Mouse (Mus musculus): ENCODE data around the gene Psma7. TPM values are rescaled to one million over a fixed set of nuclear protein-coding genes. Genes with fewer than 3 reads are reported as not detected.

Psma7 gene
- total and polyA plus RNA-seq, 3 experiments: 394 to 515 (median 458) TPM

DNA sequence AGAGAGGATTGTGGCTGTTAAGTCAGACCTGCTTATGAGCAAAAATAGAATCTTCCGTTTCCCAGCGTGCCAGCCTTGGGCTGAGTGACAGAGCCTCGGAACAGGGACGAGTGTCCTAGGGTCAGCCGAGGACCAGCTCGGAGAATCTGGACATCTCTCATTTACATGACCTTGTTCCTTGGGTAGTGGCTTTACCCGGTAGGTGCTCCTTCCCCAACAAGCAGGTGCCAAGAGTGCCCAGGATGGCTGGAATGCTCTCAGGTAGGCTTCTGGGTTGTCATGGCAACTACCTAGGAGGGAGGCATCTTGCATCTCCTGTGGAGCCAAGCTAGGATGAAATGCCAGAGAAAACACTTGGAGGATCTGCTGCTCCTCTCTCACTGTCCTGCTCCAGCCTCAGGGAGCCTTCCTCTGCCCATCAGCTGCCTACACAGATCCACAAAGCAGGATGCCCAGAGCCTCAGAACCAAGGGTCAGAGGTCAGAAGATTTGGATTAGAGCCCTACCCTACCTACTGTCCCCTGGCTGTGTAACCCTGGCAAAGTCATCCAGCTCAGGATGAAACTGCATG is 22.1 kb downstream of the Psma7 start:
- no peaks in the 10 kb centered on the region for H3K9me3 ChIP-seq (replicated peaks; ENCODE audit: insufficient read depth, low read length)
- peaks cover 10 to 14% of the 10 kb centered on the region in 2 experiments for H3K27me3 ChIP-seq (ENCODE audit: control insufficient read depth in 1 of 2, insufficient read depth in 2 of 2, low read length in 2 of 2)

DNA sequence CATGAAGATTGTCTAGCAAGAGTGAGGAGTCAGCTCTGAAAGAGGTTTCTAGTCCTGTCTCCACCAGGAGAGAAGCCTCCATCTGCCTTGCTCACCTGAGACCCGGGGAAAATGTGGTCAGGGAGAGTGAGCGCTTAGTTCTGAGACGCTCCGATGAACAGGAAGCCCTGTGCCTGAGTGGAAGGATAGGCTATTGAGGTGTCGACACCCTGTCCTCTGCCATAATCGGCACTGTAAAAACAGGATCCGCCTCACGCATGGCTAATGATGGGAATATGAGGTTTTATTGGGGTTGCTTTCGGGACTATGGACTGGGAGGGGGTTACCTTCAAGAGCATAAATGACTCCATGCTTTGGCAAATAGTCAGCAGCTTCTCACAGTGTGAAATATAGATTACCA is 23.7 kb downstream of the Psma7 start:
- Histone ChIP-seq H3K36me3 (ENCODE audit: control insufficient read depth in 1 of 2, insufficient read depth in 2 of 2, low read length in 2 of 2) (no peaks in the 10 kb centered on the region), H3K27ac (ENCODE audit: control insufficient read depth, low read depth, low read length) (no peak overlapping the region), H3K79me2 (ENCODE audit: control insufficient read depth, insufficient read depth, low read length, poor library complexity) (no peaks in the 10 kb centered on the region), H3K27me3 (ENCODE audit: control insufficient read depth in 1 of 2, insufficient read depth in 2 of 2, low read length in 2 of 2) (peaks cover 10 to 19% of the 10 kb centered on the region in 2 experiments), H3K9me3 (replicated peaks; ENCODE audit: insufficient read depth, low read length) (no peaks in the 10 kb centered on the region), H3K9ac (ENCODE audit: control insufficient read depth, low read depth, low read length, poor library complexity, severe bottlenecking) (no peak overlapping the region), H3K4me3 (ENCODE audit: control insufficient read depth in 1 of 2, insufficient read depth in 1 of 2, low read depth in 2 of 2, low read length in 2 of 2) (no peak overlapping the region), H3K4me1 (ENCODE audit: control insufficient read depth in 1 of 2, insufficient read depth in 2 of 2, low read length in 2 of 2) (no peaks in the 10 kb centered on the region)
- no peak for DNase-seq (ENCODE audit: low read depth, low spot score)
- TF ChIP-seq SMC3 (IDR thresholded peaks at IDR 0.05; ENCODE audit: low read depth, low read length) (no peak), NELFE (IDR thresholded peaks at IDR 0.05; ENCODE audit: low read depth, low read length) (no peak)

More for the DNA sequence above, 22.1 kb downstream of the Psma7 start:
- Histone ChIP-seq H3K36me3 (ENCODE audit: control insufficient read depth in 1 of 2, insufficient read depth in 2 of 2, low read length in 2 of 2) (0 out of 4 replicates have a peak, but pooled peaks cover 0 to 3% of the 10 kb centered on the region in 2 experiments), H3K4me3 (ENCODE audit: control insufficient read depth in 1 of 2, insufficient read depth in 1 of 2, low read depth in 2 of 2, low read length in 2 of 2) (no peak overlapping the region), H3K9ac (ENCODE audit: control insufficient read depth, low read depth, low read length, poor library complexity, severe bottlenecking) (no peak overlapping the region), H3K79me2 (ENCODE audit: control insufficient read depth, insufficient read depth, low read length, poor library complexity) (peaks cover 3% of the 10 kb centered on the region), H3K4me1 (ENCODE audit: control insufficient read depth in 1 of 2, insufficient read depth in 2 of 2, low read length in 2 of 2) (no peaks in the 10 kb centered on the region), H3K27ac (ENCODE audit: control insufficient read depth, low read depth, low read length) (no peak overlapping the region)
- no peak for TF ChIP-seq USF1 (IDR thresholded peaks at IDR 0.05; ENCODE audit: low read depth, low read length)
- TF ChIP-seq TBP (IDR thresholded peaks at IDR 0.05; ENCODE audit: low read depth, low read length): no peak
- TF ChIP-seq MXI1 (IDR thresholded peaks at IDR 0.05; ENCODE audit: low read depth, low read length): no peak
- no peak for TF ChIP-seq USF2 (IDR thresholded peaks at IDR 0.05; ENCODE audit: borderline replicate concordance in 1 of 2, insufficient read depth in 1 of 2, low read depth in 1 of 2, low read length in 2 of 2)
- no peak for TF ChIP-seq BHLHE40 (IDR thresholded peaks at IDR 0.05; ENCODE audit: borderline replicate concordance, low read depth, low read length)
- TF ChIP-seq ELF1 (IDR thresholded peaks at IDR 0.05; ENCODE audit: low read depth, low read length): no peak
- no peak for TF ChIP-seq E2F4 (IDR thresholded peaks at IDR 0.05; ENCODE audit: borderline replicate concordance, low read depth, low read length)
- TF ChIP-seq CTCF (IDR thresholded peaks at IDR 0.05 in 2 of 3, conservative IDR thresholded peaks at IDR 0.05 in 1 of 3; ENCODE audit: control insufficient read depth in 1 of 3, insufficient read depth in 1 of 3, low read depth in 2 of 3, low read length in 3 of 3, poor library complexity in 1 of 3, severe bottlenecking in 1 of 3): no peak
- TF ChIP-seq JUND (IDR thresholded peaks at IDR 0.05; ENCODE audit: low read depth, low read length): no peak
- no peak for TF ChIP-seq GABPA (IDR thresholded peaks at IDR 0.05; ENCODE audit: low read depth, low read length)
- TF ChIP-seq HCFC1 (IDR thresholded peaks at IDR 0.05; ENCODE audit: low read depth, low read length): no peak
- TF ChIP-seq ETS1 (IDR thresholded peaks at IDR 0.05; ENCODE audit: low read depth, low read length): no peak
- no peak for TF ChIP-seq ZKSCAN1 (IDR thresholded peaks at IDR 0.05; ENCODE audit: low read depth, low read length)
- TF ChIP-seq NRF1 (IDR thresholded peaks at IDR 0.05; ENCODE audit: insufficient read depth, low read depth, low read length, poor library complexity, severe bottlenecking): no peak
- TF ChIP-seq EP300 (IDR thresholded peaks at IDR 0.05; ENCODE audit: low read depth in 1 of 2, low read length in 2 of 2): no peak
- no peak for DNase-seq (ENCODE audit: low read depth, low spot score)
